Mouse (Mus musculus): ENCODE measurements at regions not wholly inside any gene's neighbourhood (a gene's known extent, or its start where the extent isn't known, plus 50 kb on each side); places are given as distances from the start of the nearest gene placed in this dataset.

GRCm38 (mm10) chr14:24748497-24748862, 261.6 kb downstream of the Rps24 start:
- TF ChIP-seq POLR2A (IDR thresholded peaks at IDR 0.05; ENCODE audit: borderline replicate concordance, extremely low read depth, insufficient read depth, insufficient read length, poor library complexity, severe bottlenecking): no peak
- no peak for TF ChIP-seq CTCF (IDR thresholded peaks at IDR 0.05; ENCODE audit: borderline replicate concordance, extremely low read depth, insufficient read depth, insufficient read length)

All from brain, embryonic 14.5 days (tissue).